Mouse (Mus musculus) thymus, adult 2 months (tissue): ENCODE results near the gene Col6a5.

ENCODE experiments used
- CTCF ChIP-seq: fragments of 200-500 bp; IDR thresholded peaks from 2 replicates; pipeline ENCODE4 v1.5.1; 2012; ENCODE audit warnings: mild to moderate bottlenecking, control low read depth, low read length, moderate library complexity, borderline replicate concordance; ENCODE audit not compliant: control insufficient read depth, poor library complexity, insufficient read depth; ENCODE audit errors: extremely low read depth
- POLR2A ChIP-seq: fragments of 200-500 bp; IDR thresholded peaks from 2 replicates; pipeline ENCODE4 v1.6.1; 2012; ENCODE audit warnings: mild to moderate bottlenecking, low read length, control low read depth, moderate library complexity; ENCODE audit not compliant: control insufficient read depth, poor library complexity, insufficient read depth; ENCODE audit errors: extremely low read depth

- TF ChIP-seq POLR2A, result no peak
- TF ChIP-seq CTCF, result no peak
Measured at GRCm38 (mm10) chr9:105838396-105839146, 121.9 kb downstream of the Col6a5 start.
